Mouse (Mus musculus): ENCODE measurements around the gene Htr1f. TPM values are rescaled to one million over a fixed set of nuclear protein-coding genes. Genes with fewer than 3 reads are reported as not detected.

The Htr1f gene
- polyA plus RNA-seq, 1 experiment from 2014 or later, result not detected

Small RNA genes lying within 50 kb of the gene (microRNA-seq; reads per million reads assigned to microRNA genes)
- gene Gm23374, result not detected
